Mouse (Mus musculus) heart, embryonic 14.5 days (tissue): ENCODE data around the gene Rdx. TPM values are rescaled to one million over a fixed set of nuclear protein-coding genes. Genes with fewer than 3 reads are reported as not detected.

Experiments
- ATAC-seq: fragments of 200-750 bp; cut with Nextera tagmentation; 2 replicates; pipeline ENCODE4 v1.8.0; 2017; ENCODE audit warnings: low read depth, moderate TSS enrichment; ENCODE audit not compliant: insufficient number of reproducible peaks, insufficient read depth, low FRiP score
- H3K27ac ChIP-seq, 2 experiments: fragments of 200-500 bp in 1 of 2; fragments of 300-500 bp in 1 of 2; sonication (generic) in 1 of 2; replicated peaks in 1 of 2; 2 replicates each; pipeline ENCODE4 v1.5.1; 2012 to 2014; ENCODE audit warnings: low read depth in 2 of 2, low read length in 2 of 2, control low read depth in 1 of 2, mild to moderate bottlenecking in 1 of 2, mixed read lengths in 1 of 2; ENCODE audit not compliant: control insufficient read depth in 1 of 2, insufficient read depth in 1 of 2
- H3K27me3 ChIP-seq: fragments of 300-500 bp; sonication (generic); 2 replicates; pipeline ENCODE4 v1.6.1; 2014; ENCODE audit warnings: mild to moderate bottlenecking, low read length, control low read depth; ENCODE audit not compliant: control insufficient read depth, insufficient read depth
- H3K36me3 ChIP-seq: fragments of 300-500 bp; sonication (generic); 2 replicates; pipeline ENCODE4 v1.6.1; 2014; ENCODE audit warnings: mild to moderate bottlenecking, control low read depth, low read length, mixed read lengths; ENCODE audit not compliant: control insufficient read depth, insufficient read depth
- H3K4me1 ChIP-seq, 2 experiments: fragments of 200-500 bp in 1 of 2; fragments of 300-500 bp in 1 of 2; sonication (generic) in 1 of 2; 2 replicates each; pipeline ENCODE4 v1.6.1; 2012 to 2014; ENCODE audit warnings: low read length in 2 of 2, control low read depth in 1 of 2, mixed read lengths in 1 of 2; ENCODE audit not compliant: control insufficient read depth in 2 of 2, insufficient read depth in 2 of 2
- H3K4me2 ChIP-seq: fragments of 300-500 bp; sonication (generic); 2 replicates; pipeline ENCODE4 v1.6.1; 2014; ENCODE audit warnings: mild to moderate bottlenecking, low read length
- H3K4me3 ChIP-seq, 2 experiments: fragments of 200-500 bp in 1 of 2; fragments of 300-500 bp in 1 of 2; sonication (generic) in 1 of 2; 2 replicates each; pipeline ENCODE4 v1.5.1; 2012 to 2014; ENCODE audit warnings: low read length in 2 of 2, mild to moderate bottlenecking in 2 of 2, control low read depth in 1 of 2, low read depth in 1 of 2, moderate library complexity in 1 of 2; ENCODE audit not compliant: control insufficient read depth in 1 of 2, insufficient read depth in 1 of 2
- H3K9ac ChIP-seq: fragments of 300-500 bp; sonication (generic); 2 replicates; pipeline ENCODE4 v1.6.1; 2014; ENCODE audit warnings: mild to moderate bottlenecking, low read length
- H3K9me3 ChIP-seq: fragments of 300-500 bp; sonication (generic); 2 replicates; pipeline ENCODE4 v1.6.1; 2016; ENCODE audit warnings: low read length, control low read depth; ENCODE audit not compliant: control insufficient read depth
- WGBS: fragments of 180-500 bp; shearing (Covaris S2); extraction: QIAGEN DNeasy Blood & Tissue Kit; methylation state at CpG from one replicate; pipeline ENCODE4 v1.1.7; 2014; 5-methylcytosine and 5-hydroxymethylcytosine counted together
- microRNA-seq: library from miRNA; unstranded; fragments of <30 nt; microRNA quantifications from one replicate; pipeline ENCODE4, GENCODE M21; 2016
- polyA plus RNA-seq: library from polyadenylated mRNA; unstranded; fragments of >200 nt; fragmentation: Nextera tagmentation; extraction: Ambion mirVana; gene quantifications from 2 replicates; pipeline ENCODE4 v1.2.1, GENCODE M21; 2014

Gene Rdx
- polyA plus RNA-seq, 1 experiment from 2014 or later, result 141 TPM

DNA sequence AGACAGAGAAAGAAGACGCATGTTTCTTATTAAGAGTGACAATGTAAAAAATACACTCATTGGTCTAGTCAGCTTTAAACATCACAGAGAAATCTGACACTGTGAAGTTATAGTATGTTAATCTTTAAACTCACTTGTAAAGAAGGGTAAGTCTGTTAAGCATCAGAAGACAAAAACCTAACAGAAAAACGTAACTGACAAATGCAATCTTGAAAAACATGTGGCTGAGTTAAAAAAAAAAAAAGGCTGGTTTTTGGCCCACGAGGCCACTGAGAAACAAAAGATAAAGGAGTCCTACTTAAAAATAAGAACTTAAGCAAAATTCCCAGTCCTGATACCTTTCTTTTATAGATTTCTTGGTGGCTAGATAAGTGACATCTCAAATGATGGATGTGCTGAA, 63.8 kb downstream of the Rdx start:
- H3K27ac ChIP-seq, result no peak overlapping the region
- H3K4me2 ChIP-seq, result no peak overlapping the region
- peaks cover 19% of the 10 kb centered on the region for H3K36me3 ChIP-seq
- H3K4me1 ChIP-seq, result 0 out of 4 replicates have a peak, but pooled peaks cover 0 to 4% of the 10 kb centered on the region in 2 experiments
- WGBS, result 77% methylated on average over 3 of the region's 3 CpGs
- H3K9me3 ChIP-seq, result no peaks in the 10 kb centered on the region
- ATAC-seq, result no peak
- H3K9ac ChIP-seq, result no peak overlapping the region
- H3K4me3 ChIP-seq, result no peak overlapping the region
- H3K27me3 ChIP-seq, result no peaks in the 10 kb centered on the region

DNA sequence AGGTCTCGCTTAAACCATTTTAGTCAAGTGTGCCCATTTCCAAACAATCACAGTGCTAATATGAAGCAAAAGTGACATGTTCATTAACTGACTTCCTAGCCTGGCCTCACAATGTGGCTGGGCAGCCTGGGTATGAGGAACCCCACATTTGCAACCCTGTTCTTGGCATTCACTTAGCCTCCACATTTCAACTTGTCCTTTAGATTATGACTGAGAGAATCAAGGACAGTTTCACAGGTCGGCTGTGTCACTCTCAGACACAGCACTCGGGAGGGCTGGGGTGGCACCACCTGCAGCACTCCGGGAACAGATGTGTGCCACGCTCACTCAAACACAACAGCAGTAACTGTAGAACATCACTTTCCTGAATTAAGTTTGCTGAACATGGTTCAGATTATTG, 66.1 kb downstream of the Rdx start:
- Histone ChIP-seq H3K9ac (no peak overlapping the region), H3K4me2 (no peak overlapping the region), H3K27me3 (no peaks in the 10 kb centered on the region), H3K4me1 (0 out of 4 replicates have a peak, but pooled peaks cover 0 to 4% of the 10 kb centered on the region in 2 experiments), H3K9me3 (no peaks in the 10 kb centered on the region), H3K4me3 (no peak overlapping the region), H3K36me3 (peaks cover 35% of the 10 kb centered on the region), H3K27ac (no peak overlapping the region)
- WGBS, result 79% methylated on average over 5 of the region's 5 CpGs
- ATAC-seq, result no peak

DNA sequence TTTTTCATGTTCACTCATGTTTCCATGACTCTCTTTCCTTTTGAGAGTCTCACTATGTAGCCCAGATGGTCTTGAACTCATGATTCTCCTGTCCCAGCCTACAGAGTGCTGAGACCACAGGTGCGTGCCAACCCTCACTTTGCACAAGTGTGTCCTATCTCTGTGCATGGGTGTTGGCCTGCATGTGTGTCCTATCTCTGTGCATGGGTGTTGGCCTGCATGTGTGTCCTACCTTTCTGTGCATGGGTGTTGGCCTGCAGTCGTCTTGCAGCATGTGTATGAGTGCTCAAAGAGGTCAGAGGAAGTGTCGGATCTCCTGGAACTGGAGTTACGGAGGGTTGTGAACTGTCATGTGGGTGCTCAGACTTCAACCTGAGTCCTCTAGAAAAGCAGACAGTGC, 72.2 kb downstream of the Rdx start:
- Histone ChIP-seq H3K27me3 (no peaks in the 10 kb centered on the region), H3K9me3 (no peaks in the 10 kb centered on the region), H3K4me1 (no peaks in the 10 kb centered on the region), H3K27ac (no peak overlapping the region), H3K4me2 (no peak overlapping the region), H3K36me3 (peaks cover 50% of the 10 kb centered on the region), H3K9ac (no peak overlapping the region), H3K4me3 (no peak overlapping the region)
- 81% methylated on average over 4 of the region's 4 CpGs for WGBS
- no peak for ATAC-seq

DNA sequence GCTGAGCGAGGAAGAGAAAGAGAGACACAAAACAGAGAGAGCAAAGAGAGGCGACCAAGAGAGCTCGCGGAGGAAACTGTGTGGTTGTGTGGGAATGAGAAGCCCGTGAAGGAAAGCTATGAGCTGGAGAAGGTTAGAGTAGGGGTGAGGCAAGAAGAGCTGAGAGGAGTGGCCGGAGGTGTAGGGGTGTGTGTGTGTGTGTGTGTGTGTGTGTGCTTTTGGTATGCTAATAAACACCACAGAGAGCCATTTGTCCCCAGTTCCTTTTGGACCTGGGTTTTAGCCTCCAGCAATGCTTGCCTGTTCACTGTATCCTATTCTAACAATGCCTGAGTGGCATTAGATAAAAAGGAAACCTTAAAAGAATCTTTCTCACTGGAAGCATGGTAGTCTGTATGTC, 78.3 kb downstream of the Rdx start:
- no peak overlapping the region for H3K4me2 ChIP-seq
- H3K9ac ChIP-seq, result no peak overlapping the region
- H3K4me3 ChIP-seq, result no peak overlapping the region
- H3K36me3 ChIP-seq, result peaks cover 20% of the 10 kb centered on the region
- no peaks in the 10 kb centered on the region for H3K9me3 ChIP-seq
- H3K27ac ChIP-seq, result no peak overlapping the region
- WGBS, result 90% methylated on average over 6 of the region's 6 CpGs
- no peaks in the 10 kb centered on the region for H3K4me1 ChIP-seq
- no peaks in the 10 kb centered on the region for H3K27me3 ChIP-seq
- no peak for ATAC-seq

DNA sequence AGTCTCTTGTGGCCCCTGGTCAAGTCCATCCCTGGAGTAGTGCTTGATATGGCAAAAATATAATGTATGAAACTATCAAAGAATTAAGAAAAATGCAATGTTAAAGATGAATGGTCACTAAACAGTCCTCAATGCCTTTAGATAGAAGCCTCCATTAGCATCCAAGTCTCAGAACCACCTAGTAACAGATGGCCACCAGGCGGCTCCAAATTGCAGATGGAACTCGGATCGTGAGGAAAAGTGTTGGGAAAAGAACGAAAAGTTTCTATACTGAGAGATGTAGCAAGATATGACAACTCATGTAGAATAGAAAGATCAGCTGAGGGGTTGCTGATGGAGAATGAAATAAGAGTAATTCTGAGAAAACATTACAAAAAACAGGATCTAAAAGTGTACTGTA, 83.4 kb downstream of the Rdx start:
- Histone ChIP-seq H3K4me2 (no peak overlapping the region), H3K27me3 (no peaks in the 10 kb centered on the region), H3K9me3 (no peaks in the 10 kb centered on the region), H3K27ac (no peak overlapping the region), H3K4me3 (no peak overlapping the region), H3K9ac (no peak overlapping the region), H3K4me1 (peaks cover 0 to 2% of the 10 kb centered on the region in 2 experiments; a peak in 1 of 4 replicates), H3K36me3 (peaks cover 17% of the 10 kb centered on the region)
- ATAC-seq, result no peak
- 59% methylated on average over 4 of the region's 4 CpGs for WGBS

DNA sequence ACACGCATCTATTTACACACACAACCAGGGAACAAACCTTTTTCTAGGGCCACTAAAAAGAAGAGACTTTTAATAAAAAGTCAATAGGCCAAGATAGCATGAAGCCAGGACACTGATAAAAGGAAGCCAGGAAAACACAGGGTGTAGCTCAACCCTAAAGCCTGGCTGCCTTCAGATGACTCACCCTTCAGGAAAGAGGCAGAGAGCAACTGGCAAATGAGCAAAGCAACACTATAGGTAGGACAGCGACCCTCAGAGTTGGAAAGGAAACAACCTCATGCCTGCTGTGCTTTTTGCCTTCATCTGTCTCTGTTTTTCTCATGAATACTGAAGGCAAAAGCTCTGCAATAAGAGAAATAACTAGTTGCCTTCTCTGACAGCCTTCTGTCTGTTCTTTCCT, 85.8 kb downstream of the Rdx start:
- WGBS, result 59% methylated on average over 2 of the region's 2 CpGs
- Histone ChIP-seq H3K4me3 (no peak overlapping the region), H3K27ac (no peak overlapping the region), H3K4me1 (peaks cover 0 to 2% of the 10 kb centered on the region in 2 experiments; a peak in 1 of 4 replicates), H3K36me3 (0 out of 2 replicates have a peak, but pooled peaks cover 7% of the 10 kb centered on the region), H3K9me3 (no peaks in the 10 kb centered on the region), H3K4me2 (no peak overlapping the region), H3K27me3 (no peaks in the 10 kb centered on the region), H3K9ac (no peak overlapping the region)
- ATAC-seq, result no peak

Small RNAs within 50 kb of the gene (microRNA-seq; reads per million reads assigned to microRNA genes)
- not detected for gene Gm27686
- gene Mir6244, result not detected

Other genes with a start within 250 kb of the Rdx start
- gene Fdx1, start 83.6 kb upstream of the Rdx start, polyA plus RNA-seq, result 103 and 108 TPM in 2 replicates
- 4.4 and 4.6 TPM in 2 replicates for gene Zc3h12c, start 121.4 kb downstream of the Rdx start, polyA plus RNA-seq